In genomic region chr8:105367107-105367506, GRCm38 (mm10) we compare ENCODE assay signal across 9 mouse cellular contexts. TPM values are rescaled to one million over a fixed set of nuclear protein-coding genes. Genes with fewer than 3 reads are reported as not detected.
DNase-seq lines count a peak whose midpoint lies in the region; TF ChIP-seq lines count a peak whose summit lies in the region.
"Had no signal": no experiment of that assay in that cellular context is flagged by ENCODE, and none has a peak within 500 bp of the region (broad histone marks: within the 10 kb centered on the region; RNA-seq: fewer than 3 reads in every experiment).

No protein-coding gene starts in this region.

- no peak for DNase-seq in kidney, adult 2 months
- no peak for DNase-seq in kidney, postnatal 10 days
- DNase-seq in 3T3-L1 (ENCODE audit: low read depth, low spot score): peak; percentile 63
- peak; percentile 24 for DNase-seq in CD4-positive helper T cell, adult 2 months (ENCODE audit: low read depth, low spot score)
- no peak for DNase-seq in layer of hippocampus, postnatal 10 days (ENCODE audit: low spot score in 2 of 2)
- DNase-seq in urinary bladder, adult 18-20 months (ENCODE audit: low spot score in 2 of 2): no peak
- DNase-seq: adrenal gland, adult 8-10 months had no signal

- 0 out of 2 replicates have a peak, but pooled peaks cover 4% of the 10 kb centered on the region for H3K4me1 ChIP-seq in kidney, adult 2 months (ENCODE audit: control insufficient read depth, insufficient read depth, low read length)
- no peaks in the 10 kb centered on the region for H3K4me1 ChIP-seq in cortical plate, adult 2 months (ENCODE audit: control insufficient read depth, insufficient read depth, low read length)

- H3K27me3 ChIP-seq in kidney, adult 2 months (replicated peaks; ENCODE audit: control insufficient read depth, insufficient read depth, low read length): no peaks in the 10 kb centered on the region

- no peak overlapping the region for H3K27ac ChIP-seq in kidney, adult 2 months (ENCODE audit: insufficient read depth, low read depth, low read length)
- H3K27ac ChIP-seq in cortical plate, adult 2 months (ENCODE audit: insufficient read depth, low read length): no peak overlapping the region

- no peaks in the 10 kb centered on the region for H3K36me3 ChIP-seq in kidney, adult 2 months (ENCODE audit: control insufficient read depth, insufficient read depth, low read length)

- peak; percentile 33; the same call in 1 of the 2 replicates for TF ChIP-seq CTCF in kidney, adult 2 months (conservative IDR thresholded peaks at IDR 0.05; ENCODE audit: insufficient read depth, insufficient read length, low read depth, low read length)
- TF ChIP-seq CTCF in cortical plate, adult 2 months (IDR thresholded peaks at IDR 0.05; ENCODE audit: extremely low read depth, insufficient read depth, low read length): peak; percentile 18; the same call in 1 of the 2 replicates

- H3K4me3 ChIP-seq in kidney, adult 2 months (ENCODE audit: insufficient read depth, low read depth, low read length): no peak overlapping the region
- no peak overlapping the region for H3K4me3 ChIP-seq in cortical plate, adult 2 months (ENCODE audit: insufficient read depth, low read length)

- WGBS in kidney, adult 2 months: 70% methylated on average over 2 of the region's 2 CpGs

- TF ChIP-seq POLR2A in kidney, adult 2 months (IDR thresholded peaks at IDR 0.05; ENCODE audit: low read depth, low read length): no peak
- no peak for TF ChIP-seq POLR2A in cortical plate, adult 2 months (IDR thresholded peaks at IDR 0.05; ENCODE audit: extremely low read depth, insufficient read depth, low read length)

RNA-seq across cellular contexts. Expression of gene Plekhg4, which starts 6.0 kb away (rescaled TPM):
- polyA plus RNA-seq in kidney, adult 2 months (2012; rRNA removed): 0.14 and 0.18 TPM in 2 replicates
- polyA plus RNA-seq in cortical plate, adult 2 months (2012; rRNA removed): 3.0 and 3.2 TPM in 2 replicates
- total RNA-seq in layer of hippocampus, postnatal 10 days (2021): 1 to 10 TPM; 1.8 to 1.9 TPM
- total RNA-seq: heart, postnatal 25 days had no signal

RNA-seq across cellular contexts. Expression of gene Slc9a5, which starts 18.5 kb away (rescaled TPM):
- polyA plus RNA-seq in kidney, adult 2 months (2012; rRNA removed): 1.9 and 2.5 TPM in 2 replicates
- polyA plus RNA-seq in cortical plate, adult 2 months (2012; rRNA removed): 33.7 and 33.8 TPM in 2 replicates
- total RNA-seq in layer of hippocampus, postnatal 10 days (2021): 10 to 100 TPM; 11.6 to 13.6 TPM

RNA-seq across cellular contexts. Expression of gene Fhod1, which starts 19.4 kb away (rescaled TPM):
- polyA plus RNA-seq in kidney, adult 2 months (2012; rRNA removed): 18.2 and 20.0 TPM in 2 replicates
- polyA plus RNA-seq in cortical plate, adult 2 months (2012; rRNA removed): 3.4 and 3.5 TPM in 2 replicates
- total RNA-seq in layer of hippocampus, postnatal 10 days (2021): 1 to 10 TPM; 3.3 to 3.6 TPM

RNA-seq across cellular contexts. Expression of gene Tmem208, which starts 41.0 kb away (rescaled TPM):
- 113 and 116 TPM in 2 replicates for polyA plus RNA-seq in kidney, adult 2 months (2012; rRNA removed)
- 71.5 and 78.1 TPM in 2 replicates for polyA plus RNA-seq in cortical plate, adult 2 months (2012; rRNA removed)
- 10 to 100 TPM; 43.4 to 46.6 TPM for total RNA-seq in layer of hippocampus, postnatal 10 days (2021)

RNA-seq across cellular contexts. Expression of gene Lrrc29, which starts 41.0 kb away (rescaled TPM):
- polyA plus RNA-seq in kidney, adult 2 months (2012; rRNA removed): 11.0 and 14.1 TPM in 2 replicates
- polyA plus RNA-seq in cortical plate, adult 2 months (2012; rRNA removed): 3.7 and 4.3 TPM in 2 replicates
- 1 to 10 TPM; 4.9 to 6.7 TPM for total RNA-seq in layer of hippocampus, postnatal 10 days (2021)

Comparison
In these comparisons a context has a peak if more than half of its experiments do, and no peak if none do; other contexts are left out.
1. DNase-seq: peak in 3T3-L1 (single experiment) and CD4-positive helper T cell, adult 2 months (single experiment); none in kidney, adult 2 months (single experiment), kidney, postnatal 10 days (single experiment), layer of hippocampus, postnatal 10 days (0 of 2) and urinary bladder, adult 18-20 months (0 of 2).